Mouse (Mus musculus) cerebellum, adult (tissue): ENCODE measurements around the gene Trim31.
A peak's percentile ranks its signal among the peaks of the same experiment; 100 is the strongest.

Experiments used
- ATAC-seq: cut with Nextera tagmentation; 2 replicates; pipeline ENCODE4 v1.9.2; 2017; ENCODE audit warnings: mild to moderate bottlenecking, moderate library complexity, mixed read lengths; ENCODE audit not compliant: insufficient number of reproducible peaks, low FRiP score, low TSS enrichment

Gene Trim31

GRCm38 (mm10) chr17:36893387-36893786 lies 4.5 kb upstream of the Trim31 start:
- no peak for ATAC-seq

- ATAC-seq = no peak
Measured at GRCm38 (mm10) chr17:36896583-36896982, 1.3 kb upstream of the Trim31 start.

- no peak for ATAC-seq
Measured at GRCm38 (mm10) chr17:36897065-36897464, 853 bp upstream of the Trim31 start.

- no peak for ATAC-seq
Measured at GRCm38 (mm10) chr17:36899376-36899775, 1.5 kb downstream of the Trim31 start.

- no peak for ATAC-seq
Measured at GRCm38 (mm10) chr17:36900001-36900400, 2.1 kb downstream of the Trim31 start.

- ATAC-seq = no peak
Measured at GRCm38 (mm10) chr17:36900691-36901090, 2.8 kb downstream of the Trim31 start.

GRCm38 (mm10) chr17:36903651-36904050 lies 5.7 kb downstream of the Trim31 start:
- no peak for ATAC-seq

- ATAC-seq = no peak
Measured at GRCm38 (mm10) chr17:36908235-36908634, 10.3 kb downstream of the Trim31 start.

GRCm38 (mm10) chr17:36909802-36910201 lies 11.9 kb downstream of the Trim31 start:
- ATAC-seq = no peak

- ATAC-seq = no peak
Measured at GRCm38 (mm10) chr17:36912031-36912430, 14.1 kb downstream of the Trim31 start.

GRCm38 (mm10) chr17:36914108-36914507 lies 16.2 kb downstream of the Trim31 start:
- peak; percentile 49; the same call in 1 of the 2 replicates for ATAC-seq

GRCm38 (mm10) chr17:36915076-36915475 lies 17.2 kb downstream of the Trim31 start:
- ATAC-seq = no peak

- ATAC-seq = no peak
Measured at GRCm38 (mm10) chr17:36920239-36920638, 22.3 kb downstream of the Trim31 start.

- no peak for ATAC-seq
Measured at GRCm38 (mm10) chr17:36922715-36923114, 24.8 kb downstream of the Trim31 start.

- no peak for ATAC-seq
Measured at GRCm38 (mm10) chr17:36923491-36923890, 25.6 kb downstream of the Trim31 start.

- ATAC-seq = no peak
Measured at GRCm38 (mm10) chr17:36927496-36928120, 29.7 kb downstream of the Trim31 start.

GRCm38 (mm10) chr17:36929236-36929932 lies 31.5 kb downstream of the Trim31 start:
- ATAC-seq = no peak

GRCm38 (mm10) chr17:36930233-36930632 lies 32.3 kb downstream of the Trim31 start:
- ATAC-seq = no peak

GRCm38 (mm10) chr17:36931130-36931529 lies 33.2 kb downstream of the Trim31 start:
- no peak for ATAC-seq

GRCm38 (mm10) chr17:36931806-36932205 lies 33.9 kb downstream of the Trim31 start:
- ATAC-seq = no peak

- ATAC-seq = no peak
Measured at GRCm38 (mm10) chr17:36938056-36938455, 40.1 kb downstream of the Trim31 start.

GRCm38 (mm10) chr17:36942391-36942790 lies 44.5 kb downstream of the Trim31 start:
- peak; percentile 70 for ATAC-seq
